Mouse (Mus musculus): ENCODE measurements around the gene 2010111I01Rik. TPM values are rescaled to one million over a fixed set of nuclear protein-coding genes. Genes with fewer than 3 reads are reported as not detected.

2010111I01Rik gene
- total RNA-seq, 2 experiments from 2014 or later: 87.8 to 90.0 TPM

GRCm38 (mm10) chr13:63139463-63140226, 175.0 kb downstream of the 2010111I01Rik start:
- DNase-seq: no peak
- intact Hi-C loops (cut with DNase I): no loop called here

GRCm38 (mm10) chr13:63140784-63141183, 176.1 kb downstream of the 2010111I01Rik start:
- intact Hi-C loops (cut with DNase I): no loop called here
- no peak for DNase-seq

- no peak for DNase-seq
- intact Hi-C loops (cut with DNase I): no loop called here
Observed at GRCm38 (mm10) chr13:63141275-63141674, 176.6 kb downstream of the 2010111I01Rik start.

- intact Hi-C loops (cut with DNase I): loop anchor here (5.0 kb wide), 1 partner anchor 186 kb away; no protein-coding TSS in a partner anchor
- DNase-seq: no peak
Observed at GRCm38 (mm10) chr13:63146604-63147188, 182.0 kb downstream of the 2010111I01Rik start.

- DNase-seq: no peak
Observed at GRCm38 (mm10) chr13:63148157-63148556, 183.5 kb downstream of the 2010111I01Rik start.

GRCm38 (mm10) chr13:63150470-63151020, 185.9 kb downstream of the 2010111I01Rik start:
- DNase-seq: no peak
- intact Hi-C loops (cut with DNase I): no loop called here

More at GRCm38 (mm10) chr13:63148157-63148556, 183.5 kb downstream of the 2010111I01Rik start:
- intact Hi-C loops (cut with DNase I): loop anchor here (5.0 kb wide), 1 partner anchor 184 kb away; no protein-coding TSS in a partner anchor

GRCm38 (mm10) chr13:63151028-63151738, 186.5 kb downstream of the 2010111I01Rik start:
- intact Hi-C loops (cut with DNase I): no loop called here
- peak in 1 of 2 experiments; percentile 22 for DNase-seq

- intact Hi-C loops (cut with DNase I): no loop called here
- no peak for DNase-seq
Observed at GRCm38 (mm10) chr13:63152498-63152897, 187.8 kb downstream of the 2010111I01Rik start.

GRCm38 (mm10) chr13:63153397-63153796, 188.7 kb downstream of the 2010111I01Rik start:
- intact Hi-C loops (cut with DNase I): no loop called here
- no peak for DNase-seq

- DNase-seq: no peak
- intact Hi-C loops (cut with DNase I): no loop called here
Observed at GRCm38 (mm10) chr13:63154851-63155571, 190.3 kb downstream of the 2010111I01Rik start.

- intact Hi-C loops (cut with DNase I): no loop called here
- no peak for DNase-seq
Observed at GRCm38 (mm10) chr13:63156264-63156663, 191.6 kb downstream of the 2010111I01Rik start.

- DNase-seq: no peak
- intact Hi-C loops (cut with DNase I): no loop called here
Observed at GRCm38 (mm10) chr13:63170282-63171073, 205.8 kb downstream of the 2010111I01Rik start.

GRCm38 (mm10) chr13:63171347-63172096, 206.8 kb downstream of the 2010111I01Rik start:
- no peak for DNase-seq
- intact Hi-C loops (cut with DNase I): no loop called here

- intact Hi-C loops (cut with DNase I): no loop called here
- no peak for DNase-seq
Observed at GRCm38 (mm10) chr13:63172097-63172445, 207.4 kb downstream of the 2010111I01Rik start.

GRCm38 (mm10) chr13:63174252-63175020, 209.7 kb downstream of the 2010111I01Rik start:
- DNase-seq: no peak
- intact Hi-C loops (cut with DNase I): no loop called here

- intact Hi-C loops (cut with DNase I): no loop called here
- no peak for DNase-seq
Observed at GRCm38 (mm10) chr13:63176131-63176530, 211.4 kb downstream of the 2010111I01Rik start.

- no peak for DNase-seq
- intact Hi-C loops (cut with DNase I): no loop called here
Observed at GRCm38 (mm10) chr13:63177232-63177631, 212.5 kb downstream of the 2010111I01Rik start.

GRCm38 (mm10) chr13:63180641-63181235, 216.0 kb downstream of the 2010111I01Rik start:
- intact Hi-C loops (cut with DNase I): no loop called here
- DNase-seq: no peak

Measured in heart, postnatal 36 days (tissue).